Mouse (Mus musculus) lung, embryonic 15.5 days (tissue): ENCODE measurements around the gene Fstl1. TPM values are rescaled to one million over a fixed set of nuclear protein-coding genes. Genes with fewer than 3 reads are reported as not detected.
A peak's percentile ranks its signal among the peaks of the same experiment; 100 is the strongest.

Experiments used
- ATAC-seq: fragments of 200-750 bp; cut with Nextera tagmentation; 2 replicates; pipeline ENCODE4 v1.8.0; 2017; ENCODE audit warnings: moderate number of reproducible peaks, borderline replicate concordance; ENCODE audit not compliant: low FRiP score, low TSS enrichment; ENCODE audit errors: extremely low read depth
- H3K27ac ChIP-seq: fragments of 300-500 bp; sonication (generic); 2 replicates; pipeline ENCODE4 v1.5.1; 2015; ENCODE audit warnings: moderate library complexity, mild to moderate bottlenecking, inconsistent platforms
- H3K27me3 ChIP-seq: fragments of 300-500 bp; sonication (generic); 2 replicates; pipeline ENCODE4 v1.6.1; 2015; ENCODE audit warnings: inconsistent platforms
- H3K36me3 ChIP-seq: fragments of 300-500 bp; sonication (generic); 2 replicates; pipeline ENCODE4 v1.6.1; 2015; ENCODE audit warnings: inconsistent platforms
- H3K4me1 ChIP-seq: fragments of 300-500 bp; sonication (generic); 2 replicates; pipeline ENCODE4 v1.6.1; 2015; ENCODE audit warnings: inconsistent platforms
- H3K4me2 ChIP-seq: fragments of 300-500 bp; sonication (generic); 2 replicates; pipeline ENCODE4 v1.6.1; 2015; ENCODE audit warnings: inconsistent platforms, mild to moderate bottlenecking, moderate library complexity
- H3K4me3 ChIP-seq: fragments of 300-500 bp; sonication (generic); 2 replicates; pipeline ENCODE4 v1.5.1; 2015; ENCODE audit warnings: mild to moderate bottlenecking, inconsistent platforms
- H3K9ac ChIP-seq: fragments of 300-500 bp; sonication (generic); 2 replicates; pipeline ENCODE4 v1.6.1; 2015; ENCODE audit warnings: inconsistent platforms
- H3K9me3 ChIP-seq: fragments of 300-500 bp; sonication (generic); 2 replicates; pipeline ENCODE4 v1.6.1; 2016; ENCODE audit warnings: inconsistent platforms
- WGBS: fragments of 180-500 bp; shearing (Covaris S2); methylation state at CpG from one replicate; pipeline ENCODE4 v1.1.7; 2015; 5-methylcytosine and 5-hydroxymethylcytosine counted together
- polyA plus RNA-seq: library from polyadenylated mRNA; unstranded; fragments of >200 nt; fragmentation: Nextera tagmentation; extraction: Ambion mirVana; gene quantifications from 2 replicates; pipeline ENCODE4 v1.2.1, GENCODE M21; 2015

Gene Fstl1
- polyA plus RNA-seq, 1 experiment from 2014 or later: 550 TPM

DNA sequence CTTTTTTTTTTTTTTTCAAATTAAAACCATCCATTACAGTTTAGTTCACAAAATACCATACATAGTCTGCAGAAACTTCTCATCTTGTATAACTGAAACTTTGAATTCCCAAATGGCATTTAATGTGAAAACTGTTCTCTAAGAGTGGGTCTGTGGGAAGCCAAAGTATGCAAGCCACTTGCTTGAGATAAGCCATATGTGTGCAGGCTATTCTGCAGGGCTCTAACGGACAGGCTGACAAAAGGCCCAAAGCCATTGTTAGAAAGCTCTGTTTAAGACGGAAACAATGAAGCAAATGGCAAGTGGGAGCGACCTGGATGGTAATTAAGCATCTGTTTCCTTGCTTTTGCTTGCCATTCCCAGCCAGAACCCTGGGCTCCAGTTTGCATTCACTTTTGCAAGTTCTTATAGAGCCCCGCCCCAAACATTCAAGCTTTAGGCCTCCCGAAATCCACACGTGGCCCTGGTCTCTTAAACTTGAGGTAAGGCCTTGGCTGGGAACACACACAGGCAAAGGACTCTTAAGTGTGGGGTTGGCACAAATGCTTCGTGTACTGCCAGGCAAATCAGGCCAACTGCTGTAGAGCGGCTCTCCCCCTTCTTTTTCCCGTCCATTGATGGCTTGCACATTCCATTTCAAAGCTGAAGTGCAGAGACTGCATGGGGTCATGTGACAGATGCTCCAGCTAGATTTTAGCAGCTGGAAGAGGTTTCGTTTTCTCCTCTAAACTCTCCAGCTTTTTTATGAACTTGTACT is 32.4 kb downstream of the Fstl1 start:
- peak; percentile 28; the same call in 1 of the 2 replicates for ATAC-seq
- no peak overlapping the region for H3K4me3 ChIP-seq
- H3K27ac ChIP-seq: peak overlapping the region; percentile 81
- H3K36me3 ChIP-seq: peaks cover 30% of the 10 kb centered on the region
- H3K9ac ChIP-seq: no peak overlapping the region
- H3K4me2 ChIP-seq: peak overlapping the region; percentile 2; the same call in 1 of the 2 replicates
- H3K9me3 ChIP-seq: peaks cover 5% of the 10 kb centered on the region; the same call in 1 of the 2 replicates
- peaks cover 48% of the 10 kb centered on the region for H3K4me1 ChIP-seq
- WGBS: 30% methylated on average over 10 of the region's 10 CpGs
- H3K27me3 ChIP-seq: no peaks in the 10 kb centered on the region

DNA sequence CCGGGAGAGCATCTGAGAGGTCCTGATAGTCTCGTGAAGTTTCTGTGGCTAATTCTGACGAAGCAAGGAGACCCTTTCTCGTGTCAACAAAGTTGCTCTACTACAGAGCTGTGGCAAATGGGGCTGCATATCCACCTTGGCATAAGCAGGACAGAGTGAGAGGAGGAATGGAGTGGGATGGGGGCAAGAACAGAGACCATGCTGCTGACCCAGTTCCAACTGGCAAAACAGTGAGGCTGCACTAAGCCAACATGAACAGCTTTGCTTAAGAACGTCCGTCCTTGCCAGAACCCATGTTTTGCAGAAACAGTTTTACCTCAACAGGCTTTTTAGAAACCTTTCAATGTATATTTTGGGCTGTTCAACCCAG is 32.9 kb downstream of the Fstl1 start:
- peaks cover 25% of the 10 kb centered on the region for H3K36me3 ChIP-seq
- 61% methylated on average over 6 of the region's 6 CpGs for WGBS
- H3K4me1 ChIP-seq: peaks cover 49% of the 10 kb centered on the region
- H3K27ac ChIP-seq: peak overlapping the region; percentile 81
- peaks cover 5% of the 10 kb centered on the region; the same call in 1 of the 2 replicates for H3K9me3 ChIP-seq
- no peak for ATAC-seq
- peak overlapping the region; percentile 2; the same call in 1 of the 2 replicates for H3K4me2 ChIP-seq
- H3K9ac ChIP-seq: no peak overlapping the region
- H3K27me3 ChIP-seq: no peaks in the 10 kb centered on the region
- no peak overlapping the region for H3K4me3 ChIP-seq

DNA sequence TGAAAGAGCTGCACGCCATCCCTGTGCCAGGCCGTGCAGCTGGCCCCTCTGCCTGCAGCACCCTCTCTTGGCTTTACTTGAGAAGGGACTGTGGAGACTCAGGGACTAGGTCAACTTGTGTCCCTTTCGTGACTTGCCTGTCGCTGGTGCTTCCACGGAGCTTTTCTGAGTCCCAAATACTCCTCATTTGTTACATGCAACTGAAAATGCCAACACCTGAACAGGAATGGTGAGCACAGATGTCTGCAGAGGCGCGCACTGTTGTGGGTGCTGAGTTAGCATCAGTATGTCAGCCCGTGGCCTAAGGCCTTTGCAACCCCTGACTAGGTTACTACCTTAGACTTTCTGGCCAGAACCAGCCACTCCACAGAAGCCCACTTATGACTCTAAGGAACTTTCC is 35.2 kb downstream of the Fstl1 start:
- H3K27ac ChIP-seq: peak overlapping the region; percentile 54; the same call in 1 of the 2 replicates
- no peak for ATAC-seq
- WGBS: 67% methylated on average over 8 of the region's 8 CpGs
- H3K27me3 ChIP-seq: no peaks in the 10 kb centered on the region
- no peaks in the 10 kb centered on the region for H3K9me3 ChIP-seq
- H3K4me1 ChIP-seq: peaks cover 49% of the 10 kb centered on the region
- H3K36me3 ChIP-seq: peaks cover 28% of the 10 kb centered on the region; the same call in 1 of the 2 replicates
- no peak overlapping the region for H3K4me3 ChIP-seq
- H3K4me2 ChIP-seq: no peak overlapping the region
- no peak overlapping the region for H3K9ac ChIP-seq

- 35% methylated on average over 9 of the region's 9 CpGs for WGBS
- Histone ChIP-seq H3K4me3 (no peak overlapping the region), H3K4me2 (no peak overlapping the region), H3K9ac (no peak overlapping the region), H3K36me3 (peaks cover 27% of the 10 kb centered on the region; the same call in 1 of the 2 replicates), H3K4me1 (peaks cover 45% of the 10 kb centered on the region), H3K27me3 (no peaks in the 10 kb centered on the region), H3K27ac (peak overlapping the region; percentile 54), H3K9me3 (no peaks in the 10 kb centered on the region)
- no peak for ATAC-seq
Observed at GRCm38 (mm10) chr16:37812474-37812886, 35.8 kb downstream of the Fstl1 start.

- Histone ChIP-seq H3K36me3 (peaks cover 37% of the 10 kb centered on the region), H3K9me3 (no peaks in the 10 kb centered on the region), H3K9ac (no peak overlapping the region), H3K4me1 (peaks cover 34% of the 10 kb centered on the region), H3K4me3 (no peak overlapping the region), H3K27ac (peak overlapping the region; percentile 84), H3K4me2 (no peak overlapping the region; the same call in 1 of the 2 replicates), H3K27me3 (no peaks in the 10 kb centered on the region)
- peak; percentile 6; the same call in 1 of the 2 replicates for ATAC-seq
- 22% methylated on average over 5 of the region's 5 CpGs for WGBS
Observed at GRCm38 (mm10) chr16:37813691-37814382, 37.2 kb downstream of the Fstl1 start.

DNA sequence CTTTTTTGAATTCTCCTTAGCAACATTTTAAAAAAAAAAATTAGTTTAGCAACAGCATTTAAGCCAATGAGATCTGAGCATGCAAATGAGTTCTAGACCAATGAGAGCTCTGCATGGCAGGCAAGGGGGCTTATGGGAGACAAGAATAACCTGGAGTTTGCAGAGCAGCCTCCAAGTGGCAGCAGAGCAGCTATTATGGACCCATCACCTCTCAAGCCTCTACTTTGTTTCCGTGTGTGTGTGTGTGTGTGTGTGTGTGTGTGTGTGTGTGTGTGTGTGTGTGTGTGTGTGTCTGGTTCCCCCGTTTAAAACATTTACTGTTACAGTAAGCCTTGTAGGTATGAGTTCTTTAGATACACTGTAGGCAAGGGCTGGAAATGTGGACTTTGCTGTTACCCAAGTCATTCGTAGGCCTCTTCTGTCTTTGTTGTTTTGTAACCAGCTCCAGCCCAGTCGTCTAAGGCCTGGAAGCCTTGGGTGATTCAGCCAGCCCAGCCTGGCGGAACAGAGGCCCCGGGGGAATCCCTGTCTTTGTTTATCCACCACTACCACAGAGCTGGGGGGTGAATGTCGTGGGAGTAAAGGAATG is 37.8 kb downstream of the Fstl1 start:
- Histone ChIP-seq H3K36me3 (peaks cover 43% of the 10 kb centered on the region), H3K4me2 (no peak overlapping the region), H3K9me3 (no peaks in the 10 kb centered on the region), H3K4me3 (no peak overlapping the region), H3K9ac (0 out of 2 replicates have a peak overlapping the region, but pooled peaks have one; percentile 2), H3K27ac (peak overlapping the region; percentile 84), H3K4me1 (peaks cover 28% of the 10 kb centered on the region), H3K27me3 (no peaks in the 10 kb centered on the region)
- peak; percentile 94 for ATAC-seq
- WGBS: 20% methylated on average over 7 of the region's 7 CpGs

DNA sequence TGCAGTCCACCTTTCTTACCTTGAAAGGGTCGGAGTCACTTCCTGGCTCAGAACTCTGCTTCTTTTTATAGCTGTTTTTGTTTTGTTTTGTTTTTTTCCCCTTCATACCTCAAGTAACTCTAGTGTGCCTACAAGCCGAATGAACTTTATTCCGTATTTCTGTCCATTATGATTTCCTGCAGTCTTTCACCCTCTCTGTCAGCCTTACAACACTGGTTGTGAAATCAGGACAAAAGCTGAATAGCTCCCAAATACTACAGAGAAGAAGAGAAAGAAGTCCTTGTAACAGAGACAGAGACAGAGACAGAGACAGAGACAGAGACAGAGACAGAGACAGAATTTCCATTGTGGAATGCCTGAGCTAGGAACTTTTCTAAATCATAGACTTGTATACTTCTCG is 41.3 kb downstream of the Fstl1 start:
- H3K9ac ChIP-seq: no peak overlapping the region
- peaks cover 68% of the 10 kb centered on the region for H3K36me3 ChIP-seq
- H3K27ac ChIP-seq: no peak overlapping the region
- H3K4me1 ChIP-seq: peaks cover 12% of the 10 kb centered on the region
- no peak overlapping the region for H3K4me2 ChIP-seq
- H3K9me3 ChIP-seq: no peaks in the 10 kb centered on the region
- 87% methylated on average over 4 of the region's 4 CpGs for WGBS
- H3K27me3 ChIP-seq: no peaks in the 10 kb centered on the region
- H3K4me3 ChIP-seq: no peak overlapping the region
- no peak for ATAC-seq

- WGBS: 68% methylated on average over 5 of the region's 5 CpGs
Observed at GRCm38 (mm10) chr16:37823949-37824348, 47.3 kb downstream of the Fstl1 start.

GRCm38 (mm10) chr16:37824778-37825505 is 48.3 kb downstream of the Fstl1 start:
- WGBS: 88% methylated on average over 12 of the region's 12 CpGs
- Histone ChIP-seq H3K9ac (no peak overlapping the region), H3K27me3 (no peaks in the 10 kb centered on the region), H3K4me2 (no peak overlapping the region), H3K4me3 (no peak overlapping the region), H3K36me3 (peaks cover 94% of the 10 kb centered on the region), H3K27ac (no peak overlapping the region), H3K9me3 (no peaks in the 10 kb centered on the region), H3K4me1 (no peaks in the 10 kb centered on the region)
- no peak for ATAC-seq

More at GRCm38 (mm10) chr16:37823949-37824348, 47.3 kb downstream of the Fstl1 start:
- Histone ChIP-seq H3K4me2 (no peak overlapping the region), H3K27ac (no peak overlapping the region), H3K27me3 (no peaks in the 10 kb centered on the region), H3K36me3 (peaks cover 92% of the 10 kb centered on the region), H3K4me3 (no peak overlapping the region), H3K9me3 (no peaks in the 10 kb centered on the region), H3K4me1 (no peaks in the 10 kb centered on the region), H3K9ac (no peak overlapping the region)
- no peak for ATAC-seq

GRCm38 (mm10) chr16:37826286-37826685 is 49.6 kb downstream of the Fstl1 start:
- no peak for ATAC-seq
- H3K27me3 ChIP-seq: no peaks in the 10 kb centered on the region
- no peaks in the 10 kb centered on the region for H3K9me3 ChIP-seq
- peaks cover 93% of the 10 kb centered on the region for H3K36me3 ChIP-seq
- no peak overlapping the region for H3K4me2 ChIP-seq
- H3K9ac ChIP-seq: no peak overlapping the region
- H3K4me1 ChIP-seq: no peaks in the 10 kb centered on the region
- H3K27ac ChIP-seq: no peak overlapping the region
- 91% methylated on average over 3 of the region's 3 CpGs for WGBS
- no peak overlapping the region for H3K4me3 ChIP-seq

DNA sequence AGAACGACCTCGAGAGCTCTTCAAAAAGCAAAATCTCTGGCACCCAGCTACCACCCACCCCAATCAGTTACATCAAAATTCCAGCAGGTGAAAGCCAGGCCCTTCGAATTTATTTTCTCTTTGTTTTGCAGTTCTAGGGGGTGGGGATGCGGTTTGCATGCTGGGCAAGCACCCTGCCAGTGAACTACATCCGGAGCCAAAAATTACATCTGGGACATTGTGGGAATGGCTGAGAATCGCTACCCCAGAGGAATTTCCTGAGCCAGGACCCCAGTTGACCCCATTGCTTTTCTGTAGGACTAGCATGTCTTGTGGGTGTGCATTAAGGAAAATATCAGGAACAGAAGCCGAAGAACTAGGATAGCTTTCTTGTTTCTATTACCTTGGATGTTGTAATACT is 54.4 kb downstream of the Fstl1 start:
- ATAC-seq: no peak
- H3K4me3 ChIP-seq: no peak overlapping the region
- no peaks in the 10 kb centered on the region for H3K9me3 ChIP-seq
- H3K36me3 ChIP-seq: peaks cover 93% of the 10 kb centered on the region
- H3K9ac ChIP-seq: no peak overlapping the region
- no peaks in the 10 kb centered on the region for H3K27me3 ChIP-seq
- no peak overlapping the region for H3K4me2 ChIP-seq
- WGBS: 75% methylated on average over 7 of the region's 7 CpGs
- no peak overlapping the region for H3K27ac ChIP-seq
- H3K4me1 ChIP-seq: no peaks in the 10 kb centered on the region
